Mouse (Mus musculus): Measurements from ENCODE around the gene Ppy.
A peak's percentile ranks its signal among the peaks of the same experiment; 100 is the strongest.

The Ppy gene

GRCm38 (mm10) chr11:102101219-102101618, at the start of gene Ppy:
Gene Ppy (minus strand): TSS chr11:102101319.
- DNase-seq (ENCODE audit: extremely low read depth, low read depth), result no peak

- no peak for DNase-seq (ENCODE audit: extremely low read depth, low read depth)
Measured at GRCm38 (mm10) chr11:102147213-102147989, 46.3 kb upstream of the Ppy start.

GRCm38 (mm10) chr11:102146531-102146930, 45.4 kb upstream of the Ppy start:
- no peak for DNase-seq (ENCODE audit: extremely low read depth, low read depth)

- DNase-seq (ENCODE audit: extremely low read depth, low read depth), result no peak
Measured at GRCm38 (mm10) chr11:102146005-102146404, 44.9 kb upstream of the Ppy start.

- no peak for DNase-seq (ENCODE audit: extremely low read depth, low read depth)
Measured at GRCm38 (mm10) chr11:102145471-102146001, 44.4 kb upstream of the Ppy start, which contains the start of gene Nags. Gene Nags (plus strand): TSS chr11:102145513.

DNA sequence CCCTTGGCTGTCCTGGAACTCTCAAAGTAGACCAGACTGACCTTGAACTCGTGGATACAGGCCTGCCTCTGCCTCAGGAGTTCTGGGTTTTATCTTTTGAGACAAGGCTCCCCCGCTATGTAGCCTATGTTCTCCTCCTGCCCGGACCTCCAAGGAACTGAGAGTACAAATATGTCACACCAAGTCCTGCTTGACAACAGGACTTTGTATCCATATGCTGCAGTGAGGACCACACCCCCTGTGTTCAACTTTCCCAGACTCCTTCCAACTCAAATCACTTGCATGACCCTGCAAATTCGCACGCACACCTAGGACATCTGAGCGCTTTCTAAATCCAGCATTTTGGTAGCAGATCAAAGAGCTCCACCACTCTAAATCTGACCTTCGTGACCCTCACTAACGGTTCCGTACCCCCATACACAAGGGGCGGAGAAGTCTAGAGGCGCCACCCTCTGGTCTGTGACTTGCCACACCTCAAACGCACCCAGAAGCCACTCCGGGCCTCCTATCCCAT, 43.9 kb upstream of the Ppy start:
- DNase-seq (ENCODE audit: extremely low read depth, low read depth), result no peak

- DNase-seq (ENCODE audit: extremely low read depth, low read depth), result no peak
Measured at GRCm38 (mm10) chr11:102142355-102142754, 41.2 kb upstream of the Ppy start.

DNA sequence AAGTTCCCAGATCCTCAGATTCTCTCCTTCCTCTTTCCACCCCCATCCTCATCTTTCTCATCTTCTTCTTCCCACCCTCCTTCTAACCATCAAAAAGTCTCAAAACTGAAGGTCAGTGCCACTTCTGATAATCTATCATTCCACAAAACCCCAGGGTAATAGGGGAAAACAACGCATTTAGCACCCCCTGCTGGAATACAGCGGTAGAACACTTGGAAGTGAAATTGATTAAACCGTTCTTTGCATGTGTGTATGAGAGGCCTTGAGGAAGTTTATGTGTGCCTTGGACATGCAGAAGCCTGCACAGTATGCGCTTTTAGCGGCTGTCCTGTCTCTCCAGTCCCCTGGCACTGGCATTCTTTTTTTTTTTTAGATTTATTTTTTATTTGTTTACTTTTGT, 39.4 kb upstream of the Ppy start:
- peak; percentile 63 for DNase-seq (ENCODE audit: extremely low read depth, low read depth)

DNA sequence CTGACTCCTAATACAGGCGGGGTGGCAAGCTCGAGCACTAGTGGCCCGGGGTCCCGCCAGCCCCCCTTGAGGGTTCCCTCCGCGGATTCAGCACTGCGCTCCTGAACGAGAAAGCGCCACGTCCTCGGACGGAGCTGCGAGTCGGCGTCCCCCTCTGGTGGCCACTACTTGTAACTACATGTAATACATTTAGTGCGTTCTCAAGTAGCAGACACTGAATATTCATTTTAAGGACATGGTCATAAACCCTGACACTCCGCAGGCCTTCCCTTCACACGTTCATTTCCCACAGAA, 37.3 kb upstream of the Ppy start:
- DNase-seq (ENCODE audit: extremely low read depth, low read depth), result no peak

DNA sequence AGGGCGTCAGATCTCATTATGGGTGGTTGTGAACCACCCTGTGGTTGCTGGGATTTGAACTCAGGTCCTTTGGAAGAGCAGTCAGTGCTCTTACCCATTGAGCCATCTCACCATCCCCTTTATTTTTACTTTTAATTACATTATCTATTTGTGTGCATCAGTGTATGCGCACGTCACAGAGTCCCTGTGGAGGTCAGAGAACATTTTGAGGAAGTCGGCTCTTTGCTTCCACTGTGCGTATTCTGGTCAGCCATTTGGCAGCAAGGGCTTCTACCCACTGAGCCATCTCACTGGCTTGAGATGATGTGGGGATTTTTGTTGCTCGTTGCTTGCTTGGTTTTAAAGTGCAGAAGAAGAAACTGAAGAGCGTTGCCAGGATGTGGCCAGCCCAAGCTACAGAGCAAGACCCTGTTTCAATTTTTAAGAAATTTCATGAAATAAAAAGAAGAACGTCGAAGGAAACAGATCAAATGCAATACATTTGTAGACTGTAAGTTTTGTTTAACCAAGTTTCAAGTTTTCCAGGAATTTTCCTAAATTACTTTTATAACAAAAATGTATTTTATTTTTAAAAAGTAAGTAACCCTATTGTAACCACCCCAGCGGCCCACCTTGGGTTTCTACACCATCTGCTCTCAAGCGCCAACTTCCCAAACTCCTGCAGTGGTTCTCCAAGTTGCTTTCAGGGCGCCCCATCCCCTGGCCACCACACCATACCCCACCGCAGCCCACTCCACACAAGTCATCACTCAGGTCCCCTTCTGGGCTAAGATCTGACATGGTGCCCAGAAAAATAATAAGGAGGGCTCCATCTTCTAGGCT, 36.7 kb upstream of the Ppy start:
- DNase-seq (ENCODE audit: extremely low read depth, low read depth), result peak; percentile 89

GRCm38 (mm10) chr11:102134516-102134915, 33.4 kb upstream of the Ppy start:
- DNase-seq (ENCODE audit: extremely low read depth, low read depth), result no peak

- DNase-seq (ENCODE audit: extremely low read depth, low read depth), result no peak
Measured at GRCm38 (mm10) chr11:102117386-102117785, 16.3 kb upstream of the Ppy start.

GRCm38 (mm10) chr11:102116241-102116640, 15.1 kb upstream of the Ppy start:
- no peak for DNase-seq (ENCODE audit: extremely low read depth, low read depth)

DNA sequence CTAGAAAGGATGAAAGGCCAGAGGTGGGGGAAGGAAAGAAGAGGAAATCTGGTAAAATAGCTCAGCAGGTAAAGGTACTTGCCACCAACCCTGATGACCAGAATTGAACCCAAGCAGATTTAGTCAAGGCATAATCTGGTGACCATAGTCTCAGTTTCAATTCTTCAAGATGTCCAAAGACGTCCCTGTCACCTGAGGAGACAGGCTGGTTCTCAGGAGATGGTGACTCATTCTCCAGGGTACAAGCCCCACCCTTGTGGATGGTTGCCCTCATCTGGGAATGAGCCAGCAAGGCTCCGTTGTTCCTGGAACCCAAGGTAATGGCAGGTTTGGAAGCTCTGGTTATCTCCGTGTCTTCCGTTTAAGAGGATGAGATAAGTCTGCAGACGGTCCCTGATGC, 10.5 kb upstream of the Ppy start:
- no peak for DNase-seq (ENCODE audit: extremely low read depth, low read depth)

- DNase-seq (ENCODE audit: extremely low read depth, low read depth), result no peak
Measured at GRCm38 (mm10) chr11:102107732-102108131, 6.6 kb upstream of the Ppy start, which contains the start of gene Pyy. Gene Pyy (minus strand): TSS chr11:102107832.

GRCm38 (mm10) chr11:102106911-102107310, 5.8 kb upstream of the Ppy start:
- DNase-seq (ENCODE audit: extremely low read depth, low read depth), result no peak

DNA sequence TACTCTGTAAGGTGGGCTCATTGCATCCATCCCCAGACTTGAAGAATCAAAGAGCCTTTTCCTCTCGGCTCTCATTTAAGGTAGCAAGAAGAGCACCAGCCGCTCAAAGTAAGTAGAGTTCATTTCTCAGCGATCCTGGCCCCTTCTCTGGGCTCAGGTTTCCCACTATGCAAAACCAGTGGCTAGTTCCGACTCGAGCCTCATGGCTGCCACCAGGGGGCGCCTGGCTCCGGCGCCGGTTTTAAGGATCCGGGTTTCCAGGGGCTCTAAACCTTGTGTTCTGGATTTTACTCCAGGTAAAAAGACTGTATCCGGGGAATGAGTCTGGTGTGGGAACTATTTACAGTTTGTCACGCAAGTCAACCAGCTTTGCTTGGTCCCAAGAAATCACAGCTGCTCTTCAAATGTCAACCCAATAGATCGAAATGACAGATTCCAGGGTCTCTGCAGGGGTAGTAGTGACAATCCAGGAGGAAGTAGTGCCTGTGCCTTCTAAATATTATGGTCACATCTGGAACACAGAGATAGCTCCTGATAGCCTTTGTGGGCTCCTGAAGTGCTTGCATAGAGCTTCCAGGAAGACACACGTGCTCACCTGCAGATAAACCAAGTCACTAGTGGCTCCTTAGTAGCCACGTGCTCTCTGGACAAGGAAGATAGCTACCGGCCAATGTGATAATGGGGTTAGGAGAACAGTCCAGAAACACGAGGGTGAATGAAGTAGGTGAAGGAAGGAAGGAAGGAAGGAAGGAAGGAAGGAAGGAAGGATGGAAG, 1.6 kb upstream of the Ppy start:
- DNase-seq (ENCODE audit: extremely low read depth, low read depth), result peak; percentile 50

- DNase-seq (ENCODE audit: extremely low read depth, low read depth), result peak; percentile 84
Measured at GRCm38 (mm10) chr11:102096887-102097391, 4.2 kb downstream of the Ppy start.

- DNase-seq (ENCODE audit: extremely low read depth, low read depth), result peak; percentile 70
Measured at GRCm38 (mm10) chr11:102096446-102096845, 4.7 kb downstream of the Ppy start.

- DNase-seq (ENCODE audit: extremely low read depth, low read depth), result no peak
Measured at GRCm38 (mm10) chr11:102095676-102096075, 5.4 kb downstream of the Ppy start.

Data from MEL-GATA-1-ER (cell line).